Mouse (Mus musculus) forebrain, embryonic 12.5 days (tissue): ENCODE measurements around the gene Gm21173. TPM values are rescaled to one million over a fixed set of nuclear protein-coding genes. Genes with fewer than 3 reads are reported as not detected.
"Not testable (repeated sequence)": the region's sequence is repeated elsewhere in the genome, so short reads cannot be mapped to it uniquely, and the experiment has no call there.

Experiments used
- ATAC-seq: fragments of 200-750 bp; cut with Nextera tagmentation; 2 replicates; pipeline ENCODE4 v1.8.0; 2017; ENCODE audit warnings: moderate TSS enrichment; ENCODE audit not compliant: low FRiP score
- H3K27ac ChIP-seq: fragments of 300-500 bp; sonication (generic); 2 replicates; pipeline ENCODE4 v1.5.1; 2016; ENCODE audit warnings: mild to moderate bottlenecking
- H3K27me3 ChIP-seq: fragments of 300-500 bp; sonication (generic); 2 replicates; pipeline ENCODE4 v1.6.1; 2016; ENCODE audit warnings: mild to moderate bottlenecking
- H3K36me3 ChIP-seq: fragments of 300-500 bp; sonication (generic); replicated peaks from 2 replicates; pipeline ENCODE4 v1.6.1; 2016; ENCODE audit warnings: mild to moderate bottlenecking
- H3K4me1 ChIP-seq: fragments of 300-500 bp; sonication (generic); 2 replicates; pipeline ENCODE4 v1.6.1; 2016
- H3K4me2 ChIP-seq: fragments of 300-500 bp; sonication (generic); 2 replicates; pipeline ENCODE4 v1.6.1; 2016; ENCODE audit warnings: mild to moderate bottlenecking, moderate library complexity
- H3K4me3 ChIP-seq: fragments of 300-500 bp; sonication (generic); replicated peaks from 2 replicates; pipeline ENCODE4 v1.5.1; 2016; ENCODE audit warnings: mild to moderate bottlenecking
- H3K9ac ChIP-seq: fragments of 300-500 bp; sonication (generic); 2 replicates; pipeline ENCODE4 v1.6.1; 2016; ENCODE audit warnings: mild to moderate bottlenecking
- H3K9me3 ChIP-seq: fragments of 300-500 bp; sonication (generic); 2 replicates; pipeline ENCODE4 v1.6.1; 2016
- WGBS: fragments of 180-500 bp; shearing (Covaris S2); methylation state at CpG from one replicate; pipeline ENCODE4 v1.1.7; 2016; 5-methylcytosine and 5-hydroxymethylcytosine counted together
- polyA plus RNA-seq: library from polyadenylated mRNA; unstranded; fragments of >200 nt; fragmentation: Nextera tagmentation; extraction: Ambion mirVana; gene quantifications from 2 replicates; pipeline ENCODE4 v1.2.1, GENCODE M21; 2016

Gm21173 gene
- not detected in 2 replicates for polyA plus RNA-seq

DNA sequence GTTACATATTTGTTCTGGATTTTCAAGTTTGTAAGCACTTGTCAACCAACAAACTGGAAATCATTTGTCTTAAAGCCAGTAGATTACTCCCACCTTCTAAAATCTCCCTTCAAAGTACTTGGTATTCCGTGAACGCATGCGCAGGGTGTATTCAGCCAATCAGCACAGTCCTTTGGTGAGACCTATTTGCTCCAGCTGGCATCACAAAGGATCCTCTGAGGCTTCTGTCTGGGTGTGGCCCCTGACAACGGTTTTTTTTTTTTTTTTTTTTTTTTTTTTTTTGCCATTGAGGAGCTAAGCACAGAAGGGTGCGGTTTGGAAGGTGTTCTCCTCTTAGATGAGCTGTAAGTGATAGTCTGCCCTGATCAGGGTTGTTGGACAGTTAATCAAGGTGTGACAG is at the start of gene Gm21173:
Gene Gm21173, plus strand, starts transcription at position 301 of the 400 bp plus-strand sequence.
- H3K4me3 ChIP-seq, H3K36me3 ChIP-seq, H3K9me3 ChIP-seq, ATAC-seq, H3K4me2 ChIP-seq, H3K27me3 ChIP-seq, H3K9ac ChIP-seq, H3K27ac ChIP-seq, H3K4me1 ChIP-seq: not testable (repeated sequence)
- no CpG with 5 or more reads among the region's 5 CpGs for WGBS
